Mouse (Mus musculus) thymus, postnatal 10 days (tissue): ENCODE data around the gene 1110051M20Rik.
"Not testable (repeated sequence)": the region's sequence is repeated elsewhere in the genome, so short reads cannot be mapped to it uniquely, and the experiment has no call there.

Experiments
- DNase-seq, 2 experiments: peaks; one replicate each; pipeline ENCODE4 v3.0.0; 2021; ENCODE audit warnings: low spot score in 2 of 2

1110051M20Rik gene

GRCm38 (mm10) chr2:91444286-91444892, at the start of gene 1110051M20Rik:
TSS of gene 1110051M20Rik (minus strand) at chr2:91444704.
- peak; percentile 72 to 79 for DNase-seq

- no peak for DNase-seq
Measured at GRCm38 (mm10) chr2:91493981-91494380, 49.5 kb upstream of the 1110051M20Rik start.

GRCm38 (mm10) chr2:91492071-91492635, 47.6 kb upstream of the 1110051M20Rik start:
- DNase-seq = no peak

GRCm38 (mm10) chr2:91487295-91487694, 42.8 kb upstream of the 1110051M20Rik start:
- not testable (repeated sequence) for DNase-seq

- DNase-seq = no peak
Measured at GRCm38 (mm10) chr2:91485256-91485655, 40.8 kb upstream of the 1110051M20Rik start.

- DNase-seq = no peak
Measured at GRCm38 (mm10) chr2:91484698-91485097, 40.2 kb upstream of the 1110051M20Rik start.

- DNase-seq = peak in 1 of 2 experiments; percentile 38
Measured at GRCm38 (mm10) chr2:91480805-91481514, 36.5 kb upstream of the 1110051M20Rik start.

- DNase-seq = no peak
Measured at GRCm38 (mm10) chr2:91480399-91480801, 35.9 kb upstream of the 1110051M20Rik start.

GRCm38 (mm10) chr2:91476841-91477240, 32.3 kb upstream of the 1110051M20Rik start:
- no peak for DNase-seq

- DNase-seq = no peak
Measured at GRCm38 (mm10) chr2:91476251-91476661, 31.8 kb upstream of the 1110051M20Rik start.

GRCm38 (mm10) chr2:91475791-91476190, 31.3 kb upstream of the 1110051M20Rik start:
- no peak for DNase-seq

GRCm38 (mm10) chr2:91474358-91474757, 29.9 kb upstream of the 1110051M20Rik start:
- no peak for DNase-seq

- DNase-seq = no peak
Measured at GRCm38 (mm10) chr2:91470055-91470647, 25.6 kb upstream of the 1110051M20Rik start.

- no peak for DNase-seq
Measured at GRCm38 (mm10) chr2:91467613-91468012, 23.1 kb upstream of the 1110051M20Rik start.

GRCm38 (mm10) chr2:91465934-91466333, 21.4 kb upstream of the 1110051M20Rik start:
- DNase-seq = no peak

- no peak for DNase-seq
Measured at GRCm38 (mm10) chr2:91462681-91463080, 18.2 kb upstream of the 1110051M20Rik start.

- DNase-seq = no peak
Measured at GRCm38 (mm10) chr2:91462196-91462595, 17.7 kb upstream of the 1110051M20Rik start.

- no peak for DNase-seq
Measured at GRCm38 (mm10) chr2:91461341-91461740, 16.8 kb upstream of the 1110051M20Rik start.

- DNase-seq = no peak
Measured at GRCm38 (mm10) chr2:91460771-91461170, 16.3 kb upstream of the 1110051M20Rik start.

- no peak for DNase-seq
Measured at GRCm38 (mm10) chr2:91460076-91460475, 15.6 kb upstream of the 1110051M20Rik start.

- no peak for DNase-seq
Measured at GRCm38 (mm10) chr2:91458673-91459391, 14.3 kb upstream of the 1110051M20Rik start.

GRCm38 (mm10) chr2:91458252-91458672, 13.8 kb upstream of the 1110051M20Rik start:
- DNase-seq = no peak
